Mouse (Mus musculus) cerebellum, adult 2 months (tissue): ENCODE measurements around the gene Phf21b. TPM values are rescaled to one million over a fixed set of nuclear protein-coding genes. Genes with fewer than 3 reads are reported as not detected.

Experiments used
- DNase-seq, 2 experiments: peaks; one replicate each; pipeline ENCODE4 v3.0.0; 2021
- H3K27ac ChIP-seq: fragments of 200-500 bp; 2 replicates; pipeline ENCODE4 v1.5.1; 2012; ENCODE audit warnings: low read length, control low read depth, inconsistent platforms; ENCODE audit not compliant: insufficient read depth
- H3K27me3 ChIP-seq: fragments of 200-500 bp; 2 replicates; pipeline ENCODE4 v1.6.1; 2012; ENCODE audit warnings: inconsistent platforms, mild to moderate bottlenecking, low read length, moderate library complexity; ENCODE audit not compliant: control insufficient read depth, insufficient read depth
- H3K4me1 ChIP-seq: fragments of 200-500 bp; 2 replicates; pipeline ENCODE4 v1.6.1; 2011; ENCODE audit warnings: low read length; ENCODE audit not compliant: control insufficient read depth, insufficient read depth
- H3K4me3 ChIP-seq: fragments of 200-500 bp; replicated peaks from 2 replicates; pipeline ENCODE3; 2011; ENCODE audit warnings: mild to moderate bottlenecking, low read depth, low read length, control low read depth; ENCODE audit not compliant: insufficient read depth
- CTCF ChIP-seq: fragments of 200-500 bp; IDR thresholded peaks from 2 replicates; pipeline ENCODE4 v1.5.1; 2011; ENCODE audit warnings: low read depth, mild to moderate bottlenecking, control low read depth, low read length, moderate library complexity, borderline replicate concordance; ENCODE audit not compliant: insufficient read depth
- POLR2A ChIP-seq: fragments of 200-500 bp; IDR thresholded peaks from 2 replicates; pipeline ENCODE4 v1.6.1; 2011; ENCODE audit warnings: low read length, control low read depth, borderline replicate concordance; ENCODE audit not compliant: insufficient read depth
- WGBS: fragments of 180-500 bp; shearing (Covaris S2); methylation state at CpG from one replicate; pipeline ENCODE4 v1.1.7; 2018; 5-methylcytosine and 5-hydroxymethylcytosine counted together
- polyA plus RNA-seq: library from polyadenylated mRNA; depleted of rRNA; stranded (reverse); fragments of >200 nt; gene quantifications from 2 replicates; pipeline ENCODE4 v1.2.3, GENCODE M21; 2012

Gene Phf21b
- polyA plus RNA-seq, 1 experiment = 36.5 TPM

DNA sequence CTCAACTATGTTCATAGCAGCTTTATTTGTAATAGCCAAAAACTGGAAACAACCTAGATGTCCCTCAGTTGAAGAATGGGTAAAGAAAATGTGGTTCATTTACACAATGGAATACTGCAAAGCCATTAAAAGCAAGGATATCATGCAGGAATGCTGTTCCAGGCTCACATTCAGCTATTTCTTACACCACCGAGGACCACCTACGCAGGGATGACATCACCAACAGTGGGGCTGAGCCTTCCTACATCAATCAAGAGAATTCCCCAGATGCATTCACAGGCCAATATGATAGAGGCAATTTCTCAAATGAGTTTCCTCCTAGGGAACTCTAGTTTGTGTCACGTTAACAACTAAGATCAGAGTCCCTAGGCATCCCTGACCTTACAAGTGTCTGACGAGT is 32.8 kb downstream of the Phf21b start:
- H3K4me1 ChIP-seq = peaks cover 20% of the 10 kb centered on the region
- no peaks in the 10 kb centered on the region for H3K27me3 ChIP-seq
- WGBS = 95% methylated on average over 4 of the region's 4 CpGs
- TF ChIP-seq CTCF (no peak), POLR2A (no peak)
- H3K27ac ChIP-seq = no peak overlapping the region
- DNase-seq = no peak
- H3K4me3 ChIP-seq = no peak overlapping the region

DNA sequence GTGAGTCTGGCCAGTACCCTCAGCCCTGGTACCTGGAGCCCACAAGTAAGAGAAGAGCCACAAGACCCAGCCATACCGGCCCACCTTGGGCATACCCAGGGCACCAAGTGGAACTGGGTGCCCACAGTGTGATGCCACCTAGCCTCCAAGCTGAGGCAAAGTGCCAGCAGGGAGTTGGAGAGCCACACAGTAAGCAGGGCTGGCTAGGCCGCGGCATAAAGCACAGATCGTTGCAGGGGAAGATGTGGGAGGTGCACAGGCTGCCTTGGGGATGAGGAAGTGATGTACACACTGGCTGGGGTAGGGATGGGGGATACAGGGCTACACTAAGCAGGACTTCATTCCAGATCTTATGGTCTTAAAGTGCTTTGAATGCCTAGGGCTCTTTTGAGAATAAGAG is 35.0 kb downstream of the Phf21b start:
- DNase-seq = no peak
- H3K27ac ChIP-seq = no peak overlapping the region
- no peak overlapping the region for H3K4me3 ChIP-seq
- 35% methylated on average over 4 of the region's 4 CpGs for WGBS
- TF ChIP-seq CTCF (no peak), POLR2A (no peak)
- no peaks in the 10 kb centered on the region for H3K27me3 ChIP-seq
- peaks cover 24% of the 10 kb centered on the region for H3K4me1 ChIP-seq

DNA sequence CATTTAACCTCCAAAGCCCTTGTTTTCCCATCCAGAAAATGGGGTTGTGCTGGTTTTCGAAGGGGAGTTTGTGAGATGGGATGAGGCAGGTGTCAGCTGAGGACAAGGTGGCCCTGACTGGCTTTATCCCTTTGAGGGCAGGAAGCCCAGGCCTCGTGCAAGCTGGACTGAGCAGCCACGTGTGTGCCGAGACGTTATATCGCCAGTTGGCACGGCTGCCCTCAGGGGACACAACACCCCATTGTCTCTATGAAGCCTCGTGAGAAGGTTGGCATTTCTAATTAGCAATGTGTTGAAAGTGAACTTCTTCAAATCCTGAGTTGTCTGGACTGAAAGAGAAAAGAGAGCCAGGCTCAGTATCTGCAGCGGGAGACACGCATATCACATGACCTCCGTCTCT is 37.6 kb downstream of the Phf21b start:
- TF ChIP-seq POLR2A (no peak), CTCF (no peak)
- H3K27me3 ChIP-seq = no peaks in the 10 kb centered on the region
- no peak overlapping the region for H3K27ac ChIP-seq
- no peak overlapping the region for H3K4me3 ChIP-seq
- H3K4me1 ChIP-seq = peaks cover 36% of the 10 kb centered on the region
- 33% methylated on average over 11 of the region's 11 CpGs for WGBS
- DNase-seq = peak in 1 of 2 experiments; percentile 43

DNA sequence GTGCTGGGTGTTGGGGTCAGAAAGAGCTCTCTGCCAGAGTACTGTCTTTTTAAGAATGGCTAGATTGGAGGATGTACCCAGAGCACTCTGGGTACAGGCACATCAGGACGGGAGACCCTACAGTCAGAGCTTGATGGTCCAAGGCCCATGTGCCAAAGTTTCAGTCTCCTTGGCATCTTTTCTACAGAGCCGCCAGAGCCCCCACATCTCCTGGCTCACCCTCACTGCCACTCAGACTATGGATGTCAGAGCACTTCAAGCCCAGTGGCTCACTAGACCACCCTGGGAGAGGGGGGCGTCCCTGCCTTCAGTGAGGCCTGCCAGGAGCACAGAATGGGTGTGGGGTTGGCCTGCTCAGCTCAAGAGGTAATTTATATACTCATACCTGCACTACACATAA is 38.3 kb downstream of the Phf21b start:
- H3K4me3 ChIP-seq = no peak overlapping the region
- peaks cover 42% of the 10 kb centered on the region for H3K4me1 ChIP-seq

DNA sequence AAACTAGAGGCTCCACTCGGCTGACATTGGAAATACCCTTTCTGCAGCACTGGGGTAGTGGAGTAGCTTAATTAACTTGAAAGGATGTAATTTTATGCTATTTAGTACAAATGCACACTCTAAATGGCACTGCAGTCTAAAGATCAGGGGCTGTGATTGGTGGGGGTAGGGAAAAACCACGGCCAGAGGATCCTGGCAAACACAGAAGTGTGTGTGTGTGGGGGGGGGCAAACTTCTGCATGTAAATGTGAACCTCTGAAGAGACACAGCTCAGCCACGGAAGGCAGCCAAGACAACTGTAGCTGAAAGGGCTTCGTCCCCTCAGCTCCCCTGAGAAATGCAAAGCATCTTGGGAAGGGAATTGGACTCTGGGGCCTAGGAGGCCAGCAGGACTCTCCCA is 40.7 kb downstream of the Phf21b start:
- Histone ChIP-seq H3K27me3 (no peaks in the 10 kb centered on the region), H3K4me3 (no peak overlapping the region), H3K4me1 (peaks cover 52% of the 10 kb centered on the region), H3K27ac (no peak overlapping the region)
- WGBS = 33% methylated on average over 4 of the region's 4 CpGs
- no peak for TF ChIP-seq CTCF
- no peak for TF ChIP-seq POLR2A
- peak in 1 of 2 experiments; percentile 29 for DNase-seq

More for the DNA sequence above, 38.3 kb downstream of the Phf21b start:
- WGBS = 62% methylated on average over 3 of the region's 3 CpGs
- no peaks in the 10 kb centered on the region for H3K27me3 ChIP-seq
- H3K27ac ChIP-seq = no peak overlapping the region
- DNase-seq = no peak
- TF ChIP-seq POLR2A = no peak
- no peak for TF ChIP-seq CTCF

DNA sequence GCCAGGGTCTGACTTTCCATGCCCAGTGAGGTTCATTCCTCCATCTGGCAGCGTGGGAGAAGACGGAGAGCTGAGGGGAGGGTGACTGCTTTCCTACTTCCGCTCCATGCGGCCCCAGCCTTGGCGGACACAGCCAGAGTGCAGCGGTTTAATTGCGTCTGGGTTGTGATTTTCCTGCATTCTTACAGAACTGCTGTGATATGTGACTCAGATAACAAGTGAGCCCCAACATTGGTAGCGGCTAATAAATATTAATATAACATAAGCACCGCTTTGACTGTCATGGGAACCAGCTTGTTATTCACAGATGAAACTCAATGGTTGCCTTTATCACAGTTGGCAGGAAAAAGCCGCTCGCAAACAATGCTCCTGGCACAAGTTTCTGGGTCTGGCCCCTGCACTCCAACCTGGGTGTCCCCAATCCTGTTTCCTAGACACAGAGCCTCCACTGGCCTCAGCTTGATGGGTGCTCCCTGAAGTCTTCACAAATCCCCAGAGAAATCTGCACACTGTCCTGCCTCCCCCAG is 43.0 kb downstream of the Phf21b start:
- no peak for DNase-seq

DNA sequence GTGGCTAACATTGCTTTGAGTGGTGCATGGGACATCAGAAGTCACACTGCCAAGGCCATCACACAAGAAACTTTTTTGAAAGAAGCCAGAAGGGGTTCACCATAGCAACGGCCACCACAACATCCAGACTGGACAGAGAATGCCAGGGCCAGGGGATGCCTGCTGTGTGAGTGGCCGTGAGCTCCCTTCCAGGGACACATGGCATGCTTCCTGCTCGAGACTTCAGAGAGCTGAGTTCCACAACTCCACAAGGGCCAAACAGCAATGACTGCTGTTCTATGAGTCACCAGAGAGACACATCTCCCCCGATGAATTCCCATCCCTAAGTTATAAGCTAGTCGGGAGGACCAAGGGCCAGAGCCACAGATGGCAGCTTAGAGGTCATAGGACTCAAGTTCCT is 44.7 kb downstream of the Phf21b start:
- no peak overlapping the region for H3K4me3 ChIP-seq
- peaks cover 57% of the 10 kb centered on the region for H3K4me1 ChIP-seq
- 16% methylated on average over 5 of the region's 5 CpGs for WGBS
- H3K27ac ChIP-seq = no peak overlapping the region
- TF ChIP-seq POLR2A = no peak
- TF ChIP-seq CTCF = no peak
- no peak for DNase-seq
- H3K27me3 ChIP-seq = no peaks in the 10 kb centered on the region

More for the DNA sequence above, 43.0 kb downstream of the Phf21b start:
- Histone ChIP-seq H3K4me3 (no peak overlapping the region), H3K27me3 (no peaks in the 10 kb centered on the region), H3K4me1 (peaks cover 57% of the 10 kb centered on the region), H3K27ac (no peak overlapping the region)
- TF ChIP-seq CTCF (no peak), POLR2A (no peak)
- WGBS = 25% methylated on average over 11 of the region's 11 CpGs

DNA sequence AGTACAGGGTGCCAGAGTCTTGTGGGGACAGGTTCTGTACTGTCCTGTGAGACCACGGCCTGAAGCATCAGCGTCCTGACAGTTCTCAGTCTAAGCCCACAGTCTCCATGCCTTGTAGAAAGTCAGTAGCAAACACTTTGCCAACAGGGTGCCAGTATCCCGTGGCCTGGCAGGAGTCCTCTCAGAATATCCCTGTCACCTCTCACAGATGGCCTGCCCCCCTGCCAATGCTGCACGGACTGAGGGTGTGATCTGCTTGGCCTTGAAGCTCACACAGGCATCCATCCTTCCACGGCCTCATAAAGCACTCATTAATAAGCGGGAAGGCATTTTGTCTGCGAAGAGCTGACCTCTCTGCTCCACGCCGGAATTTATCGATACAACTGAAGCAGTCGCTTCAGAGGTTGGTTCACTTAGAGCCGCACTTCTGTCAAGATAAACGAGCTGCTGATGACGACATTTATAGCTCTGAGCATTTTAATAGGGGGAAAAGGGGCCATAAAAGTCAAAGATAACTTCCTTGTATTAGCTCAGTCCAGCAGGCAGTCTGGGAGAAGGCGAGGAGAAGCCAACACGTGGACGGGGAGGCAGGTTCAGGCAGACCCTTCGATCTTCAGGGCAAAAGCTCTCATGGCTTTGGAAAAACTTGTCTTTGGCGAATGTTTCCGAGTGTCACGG is 46.4 kb downstream of the Phf21b start:
- Histone ChIP-seq H3K27ac (no peak overlapping the region), H3K4me1 (peaks cover 45% of the 10 kb centered on the region), H3K27me3 (no peaks in the 10 kb centered on the region), H3K4me3 (no peak overlapping the region)
- TF ChIP-seq CTCF = no peak
- TF ChIP-seq POLR2A = no peak
- WGBS = 44% methylated on average over 21 of the region's 21 CpGs
- DNase-seq = peak; percentile 60 to 69
